Mouse (Mus musculus): ENCODE measurements at regions not wholly inside any gene's neighbourhood (a gene's known extent, or its start where the extent isn't known, plus 50 kb on each side); places are given as distances from the start of the nearest gene placed in this dataset.

GRCm38 (mm10) chr1:90268131-90268691 lies 64.4 kb downstream of the Ackr3 start:
- H3K4me3 ChIP-seq (ENCODE audit: low read depth, low read length): no peak overlapping the region
- DNase-seq (ENCODE audit: low spot score) (peak; percentile 91), ATAC-seq (ENCODE audit: low read depth) (peak; percentile 83)
- H3K4me1 ChIP-seq (ENCODE audit: control insufficient read depth, insufficient read depth, low read length): peaks cover 26% of the 10 kb centered on the region
- H3K9me3 ChIP-seq (ENCODE audit: control insufficient read depth, low read length): no peaks in the 10 kb centered on the region
- peak overlapping the region; percentile 23; the same call in 1 of the 2 replicates for H3K27ac ChIP-seq (replicated peaks; ENCODE audit: low read depth, low read length)
- H3K27me3 ChIP-seq (replicated peaks; ENCODE audit: control insufficient read depth, insufficient read depth, low read length): no peaks in the 10 kb centered on the region
- WGBS: 40% methylated on average over 17 of the region's 17 CpGs
- no peaks in the 10 kb centered on the region for H3K36me3 ChIP-seq (ENCODE audit: control insufficient read depth, insufficient read depth, low read length)
- no peak overlapping the region for H3K9ac ChIP-seq (ENCODE audit: low read depth, low read length)
- 0 out of 2 replicates have a peak overlapping the region, but pooled peaks have one; percentile 10 for H3K4me2 ChIP-seq (ENCODE audit: low read depth, low read length)

GRCm38 (mm10) chr1:90268951-90269350 lies 65.2 kb downstream of the Ackr3 start:
- H3K4me1 ChIP-seq (ENCODE audit: control insufficient read depth, insufficient read depth, low read length): peaks cover 33% of the 10 kb centered on the region
- H3K27ac ChIP-seq (replicated peaks; ENCODE audit: low read depth, low read length): no peak overlapping the region
- ATAC-seq (ENCODE audit: low read depth) (no peak), DNase-seq (ENCODE audit: low spot score) (no peak)
- H3K9ac ChIP-seq (ENCODE audit: low read depth, low read length): no peak overlapping the region
- no peaks in the 10 kb centered on the region for H3K36me3 ChIP-seq (ENCODE audit: control insufficient read depth, insufficient read depth, low read length)
- WGBS: 50% methylated on average over 7 of the region's 7 CpGs
- no peaks in the 10 kb centered on the region for H3K27me3 ChIP-seq (replicated peaks; ENCODE audit: control insufficient read depth, insufficient read depth, low read length)
- no peaks in the 10 kb centered on the region for H3K9me3 ChIP-seq (ENCODE audit: control insufficient read depth, low read length)
- H3K4me3 ChIP-seq (ENCODE audit: low read depth, low read length): no peak overlapping the region
- no peak overlapping the region for H3K4me2 ChIP-seq (ENCODE audit: low read depth, low read length)

- H3K27me3 ChIP-seq (replicated peaks; ENCODE audit: control insufficient read depth, insufficient read depth, low read length): no peaks in the 10 kb centered on the region
- H3K36me3 ChIP-seq (ENCODE audit: control insufficient read depth, insufficient read depth, low read length): no peaks in the 10 kb centered on the region
- ATAC-seq (ENCODE audit: low read depth) (no peak), DNase-seq (ENCODE audit: low spot score) (peak; percentile 72)
- no peaks in the 10 kb centered on the region for H3K9me3 ChIP-seq (ENCODE audit: control insufficient read depth, low read length)
- H3K27ac ChIP-seq (replicated peaks; ENCODE audit: low read depth, low read length): no peak overlapping the region; the same call in 1 of the 2 replicates
- peaks cover 33% of the 10 kb centered on the region for H3K4me1 ChIP-seq (ENCODE audit: control insufficient read depth, insufficient read depth, low read length)
- no peak overlapping the region for H3K9ac ChIP-seq (ENCODE audit: low read depth, low read length)
- no peak overlapping the region for H3K4me3 ChIP-seq (ENCODE audit: low read depth, low read length)
- no peak overlapping the region for H3K4me2 ChIP-seq (ENCODE audit: low read depth, low read length)
- WGBS: 60% methylated on average over 1 of the region's 1 CpGs
Measured at GRCm38 (mm10) chr1:90269836-90270235, 66.1 kb downstream of the Ackr3 start.

GRCm38 (mm10) chr1:90271326-90271725 lies 67.5 kb downstream of the Ackr3 start:
- peaks cover 33% of the 10 kb centered on the region for H3K4me1 ChIP-seq (ENCODE audit: control insufficient read depth, insufficient read depth, low read length)
- no peaks in the 10 kb centered on the region for H3K27me3 ChIP-seq (replicated peaks; ENCODE audit: control insufficient read depth, insufficient read depth, low read length)
- H3K4me3 ChIP-seq (ENCODE audit: low read depth, low read length): no peak overlapping the region
- no peaks in the 10 kb centered on the region for H3K9me3 ChIP-seq (ENCODE audit: control insufficient read depth, low read length)
- peak; percentile 48 for DNase-seq (ENCODE audit: low spot score)
- 52% methylated on average over 3 of the region's 3 CpGs for WGBS
- H3K9ac ChIP-seq (ENCODE audit: low read depth, low read length): no peak overlapping the region
- H3K36me3 ChIP-seq (ENCODE audit: control insufficient read depth, insufficient read depth, low read length): no peaks in the 10 kb centered on the region
- no peak overlapping the region for H3K4me2 ChIP-seq (ENCODE audit: low read depth, low read length)
- no peak for ATAC-seq (ENCODE audit: low read depth)
- H3K27ac ChIP-seq (replicated peaks; ENCODE audit: low read depth, low read length): no peak overlapping the region

- DNase-seq (ENCODE audit: low spot score): no peak
- no peaks in the 10 kb centered on the region for H3K36me3 ChIP-seq (ENCODE audit: control insufficient read depth, insufficient read depth, low read length)
- 97% methylated on average over 5 of the region's 5 CpGs for WGBS
- H3K9ac ChIP-seq (ENCODE audit: low read depth, low read length): no peak overlapping the region
- no peak overlapping the region for H3K4me3 ChIP-seq (ENCODE audit: low read depth, low read length)
- no peak overlapping the region for H3K27ac ChIP-seq (replicated peaks; ENCODE audit: low read depth, low read length)
- H3K27me3 ChIP-seq (replicated peaks; ENCODE audit: control insufficient read depth, insufficient read depth, low read length): no peaks in the 10 kb centered on the region
- H3K4me1 ChIP-seq (ENCODE audit: control insufficient read depth, insufficient read depth, low read length): peaks cover 38% of the 10 kb centered on the region
- H3K9me3 ChIP-seq (ENCODE audit: control insufficient read depth, low read length): no peaks in the 10 kb centered on the region
- no peak overlapping the region for H3K4me2 ChIP-seq (ENCODE audit: low read depth, low read length)
- no peak for ATAC-seq (ENCODE audit: low read depth)
Measured at GRCm38 (mm10) chr1:90272411-90272810, 68.6 kb downstream of the Ackr3 start.

GRCm38 (mm10) chr1:90272830-90273628 lies 69.2 kb downstream of the Ackr3 start:
- Histone ChIP-seq H3K27me3 (replicated peaks; ENCODE audit: control insufficient read depth, insufficient read depth, low read length) (no peaks in the 10 kb centered on the region), H3K27ac (replicated peaks; ENCODE audit: low read depth, low read length) (no peak overlapping the region; the same call in 1 of the 2 replicates), H3K4me2 (ENCODE audit: low read depth, low read length) (no peak overlapping the region), H3K9me3 (ENCODE audit: control insufficient read depth, low read length) (no peaks in the 10 kb centered on the region), H3K9ac (ENCODE audit: low read depth, low read length) (no peak overlapping the region), H3K36me3 (ENCODE audit: control insufficient read depth, insufficient read depth, low read length) (no peaks in the 10 kb centered on the region), H3K4me3 (ENCODE audit: low read depth, low read length) (no peak overlapping the region), H3K4me1 (ENCODE audit: control insufficient read depth, insufficient read depth, low read length) (peaks cover 41% of the 10 kb centered on the region)
- 47% methylated on average over 19 of the region's 19 CpGs for WGBS
- peak; percentile 70 for ATAC-seq (ENCODE audit: low read depth)
- DNase-seq (ENCODE audit: low spot score): peak; percentile 88

- no peak overlapping the region; the same call in 1 of the 2 replicates for H3K27ac ChIP-seq (replicated peaks; ENCODE audit: low read depth, low read length)
- no peak for DNase-seq (ENCODE audit: low spot score)
- no peak overlapping the region for H3K4me2 ChIP-seq (ENCODE audit: low read depth, low read length)
- no peaks in the 10 kb centered on the region for H3K36me3 ChIP-seq (ENCODE audit: control insufficient read depth, insufficient read depth, low read length)
- no peaks in the 10 kb centered on the region for H3K9me3 ChIP-seq (ENCODE audit: control insufficient read depth, low read length)
- no peaks in the 10 kb centered on the region for H3K27me3 ChIP-seq (replicated peaks; ENCODE audit: control insufficient read depth, insufficient read depth, low read length)
- no peak overlapping the region for H3K9ac ChIP-seq (ENCODE audit: low read depth, low read length)
- H3K4me3 ChIP-seq (ENCODE audit: low read depth, low read length): no peak overlapping the region
- H3K4me1 ChIP-seq (ENCODE audit: control insufficient read depth, insufficient read depth, low read length): peaks cover 40% of the 10 kb centered on the region
- ATAC-seq (ENCODE audit: low read depth): no peak
Measured at GRCm38 (mm10) chr1:90273629-90273928, 69.8 kb downstream of the Ackr3 start.

- peaks cover 40% of the 10 kb centered on the region for H3K4me1 ChIP-seq (ENCODE audit: control insufficient read depth, insufficient read depth, low read length)
- H3K36me3 ChIP-seq (ENCODE audit: control insufficient read depth, insufficient read depth, low read length): no peaks in the 10 kb centered on the region
- 91% methylated on average over 9 of the region's 9 CpGs for WGBS
- H3K4me2 ChIP-seq (ENCODE audit: low read depth, low read length): no peak overlapping the region
- no peak overlapping the region for H3K27ac ChIP-seq (replicated peaks; ENCODE audit: low read depth, low read length)
- DNase-seq (ENCODE audit: low spot score) (no peak), ATAC-seq (ENCODE audit: low read depth) (no peak)
- H3K27me3 ChIP-seq (replicated peaks; ENCODE audit: control insufficient read depth, insufficient read depth, low read length): no peaks in the 10 kb centered on the region
- H3K9me3 ChIP-seq (ENCODE audit: control insufficient read depth, low read length): no peaks in the 10 kb centered on the region
- no peak overlapping the region for H3K9ac ChIP-seq (ENCODE audit: low read depth, low read length)
- H3K4me3 ChIP-seq (ENCODE audit: low read depth, low read length): no peak overlapping the region
Measured at GRCm38 (mm10) chr1:90274968-90275651, 71.3 kb downstream of the Ackr3 start.

Measured in embryonic facial prominence, embryonic 14.5 days (tissue).